Mouse (Mus musculus) Muller cell, postnatal 12 days (primary cell): ENCODE measurements around the gene Bbs9.
A peak's percentile ranks its signal among the peaks of the same experiment; 100 is the strongest.

ENCODE experiments used
- DNase-seq: peaks from one replicate; pipeline ENCODE4 v3.0.0-alpha.2; 2015; ENCODE audit errors: inconsistent ontology term

The Bbs9 gene

DNA sequence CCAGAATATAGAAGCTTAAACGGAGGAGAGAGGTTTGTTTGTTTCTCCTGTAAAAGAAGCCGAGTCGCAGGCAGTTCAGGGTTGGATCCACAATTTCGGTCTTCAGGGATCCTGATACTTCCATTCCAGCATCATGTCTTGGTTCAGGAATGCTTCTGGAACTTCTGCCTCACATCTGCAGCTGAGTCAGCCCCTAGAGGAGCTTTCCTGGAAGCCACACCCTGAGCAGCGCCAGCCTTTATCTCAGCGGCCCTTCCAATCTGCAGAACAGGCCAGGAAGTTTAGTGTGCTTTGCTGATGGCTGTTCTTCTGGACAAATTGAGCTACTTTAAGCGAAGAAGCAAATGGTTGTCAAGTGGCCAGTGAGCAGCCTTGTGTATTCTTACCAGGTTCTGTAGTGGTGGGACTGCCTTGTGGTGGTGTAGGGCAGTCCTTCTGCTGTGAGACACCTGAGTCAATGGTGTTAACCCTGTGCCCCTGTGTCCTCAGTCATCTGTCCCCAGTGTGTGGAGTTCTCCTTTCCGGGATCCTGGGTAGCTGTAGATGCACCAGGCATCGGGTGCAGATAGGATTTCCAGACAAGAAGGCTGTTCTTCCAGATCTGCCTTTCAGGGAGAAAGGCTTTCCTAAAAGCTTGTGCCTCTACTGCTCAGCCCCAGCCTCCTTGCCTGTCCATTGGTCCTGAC lies 157.4 kb downstream of the Bbs9 start:
- no peak for DNase-seq

DNA sequence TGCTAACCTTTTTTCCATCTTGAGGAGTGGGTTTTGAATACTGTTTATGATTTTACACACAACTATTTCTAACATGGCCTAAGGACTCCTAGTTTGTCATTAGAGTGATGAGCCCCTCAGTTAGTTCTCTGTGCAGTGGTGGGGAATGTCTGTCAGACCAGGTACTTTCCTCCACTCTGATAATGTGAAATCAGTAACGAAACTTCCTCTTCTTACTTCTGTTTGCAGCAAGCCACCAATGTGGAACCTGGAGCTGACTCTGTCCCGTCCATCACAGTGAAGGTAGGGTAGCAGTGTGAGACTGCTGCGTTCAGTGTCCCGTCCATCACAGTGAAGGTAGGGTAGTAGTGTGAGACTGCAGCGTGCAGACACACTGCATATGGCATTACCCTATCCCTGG lies 163.0 kb downstream of the Bbs9 start:
- no peak for DNase-seq

- no peak for DNase-seq
Observed at GRCm38 (mm10) chr9:22640683-22641431, 165.3 kb downstream of the Bbs9 start.

DNA sequence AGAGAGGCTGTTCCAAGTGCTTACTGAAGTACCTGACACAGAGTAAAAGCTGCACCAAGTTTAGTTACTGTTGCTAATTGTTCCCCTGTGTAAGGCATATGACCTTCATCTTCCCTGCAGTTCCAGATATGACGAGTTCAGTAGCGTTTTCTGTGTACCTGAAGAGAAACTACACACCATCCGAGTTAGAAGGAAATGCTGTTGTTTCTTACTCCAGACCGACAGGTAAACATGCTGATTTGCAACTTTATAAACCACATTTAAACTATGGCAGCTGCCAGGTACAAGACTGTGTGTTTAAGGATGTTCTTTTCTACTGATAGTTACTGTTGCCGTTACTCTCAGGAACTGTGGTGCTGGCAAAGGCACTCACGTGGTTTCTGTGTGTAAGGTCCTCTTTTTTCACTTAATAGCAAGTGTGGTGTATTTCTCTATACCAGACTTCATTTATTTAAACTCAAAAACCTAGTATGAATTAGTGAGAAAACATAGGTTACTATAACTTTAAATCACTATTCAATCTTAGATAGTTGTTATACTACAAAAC lies 170.4 kb downstream of the Bbs9 start:
- no peak for DNase-seq

- DNase-seq: no peak
Observed at GRCm38 (mm10) chr9:22646461-22646860, 170.9 kb downstream of the Bbs9 start.

GRCm38 (mm10) chr9:22648163-22648562 lies 172.6 kb downstream of the Bbs9 start:
- DNase-seq: no peak

DNA sequence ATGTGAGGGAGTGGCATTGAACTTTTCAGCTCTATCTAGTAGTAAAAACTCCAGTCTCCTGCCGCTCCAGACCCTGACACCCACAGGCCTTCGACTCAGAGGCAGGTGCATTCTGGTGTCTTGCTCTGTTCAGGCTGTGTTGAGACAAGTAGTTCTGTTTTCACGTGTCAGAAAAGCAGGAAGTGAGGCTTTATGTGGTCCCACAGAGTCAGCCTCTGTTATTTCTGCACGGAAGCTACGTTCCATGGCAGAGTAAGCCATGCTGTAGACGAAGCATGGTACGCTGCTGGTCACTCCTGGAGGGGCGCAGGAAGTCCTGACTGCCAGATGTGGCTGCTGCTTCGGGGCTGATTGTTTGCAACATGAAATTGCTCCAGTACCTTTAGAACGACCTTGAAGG lies 174.1 kb downstream of the Bbs9 start:
- DNase-seq: no peak

GRCm38 (mm10) chr9:22650781-22651180 lies 175.3 kb downstream of the Bbs9 start:
- DNase-seq: no peak

GRCm38 (mm10) chr9:22651619-22652018 lies 176.1 kb downstream of the Bbs9 start:
- no peak for DNase-seq

DNA sequence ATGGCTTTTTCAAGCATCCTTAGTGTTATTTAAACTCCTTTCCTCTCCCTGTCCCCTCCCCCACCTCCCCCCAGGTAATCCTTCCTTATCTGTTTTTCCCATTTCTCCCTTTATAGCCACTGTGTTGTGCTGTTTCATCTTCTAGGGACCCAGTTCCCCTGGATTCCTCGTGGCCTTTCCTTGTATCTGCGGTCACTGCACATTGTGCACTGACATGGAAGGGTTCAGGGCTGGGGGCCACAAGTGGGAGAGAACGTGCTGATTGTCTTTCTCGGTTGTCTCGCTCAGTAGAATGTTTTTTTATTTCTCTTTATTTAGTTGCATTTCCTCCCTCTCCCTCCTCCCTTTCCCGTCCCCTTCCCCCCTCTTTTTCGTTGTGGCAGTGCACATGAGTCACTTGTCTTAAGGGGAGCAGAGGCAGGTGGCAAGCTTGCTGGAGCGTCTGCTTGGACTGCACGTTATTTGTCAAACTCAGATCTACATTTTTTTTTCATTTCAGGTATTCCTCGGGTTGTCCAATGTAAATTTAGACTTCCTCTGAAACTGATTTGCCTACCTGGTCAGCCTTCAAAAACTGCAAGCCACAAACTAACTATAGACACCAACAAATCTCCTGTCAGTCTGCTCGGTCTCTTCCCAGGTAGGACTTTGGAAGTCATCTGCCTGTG lies 179.3 kb downstream of the Bbs9 start:
- DNase-seq: no peak

GRCm38 (mm10) chr9:22657216-22657615 lies 181.7 kb downstream of the Bbs9 start:
- no peak for DNase-seq

DNA sequence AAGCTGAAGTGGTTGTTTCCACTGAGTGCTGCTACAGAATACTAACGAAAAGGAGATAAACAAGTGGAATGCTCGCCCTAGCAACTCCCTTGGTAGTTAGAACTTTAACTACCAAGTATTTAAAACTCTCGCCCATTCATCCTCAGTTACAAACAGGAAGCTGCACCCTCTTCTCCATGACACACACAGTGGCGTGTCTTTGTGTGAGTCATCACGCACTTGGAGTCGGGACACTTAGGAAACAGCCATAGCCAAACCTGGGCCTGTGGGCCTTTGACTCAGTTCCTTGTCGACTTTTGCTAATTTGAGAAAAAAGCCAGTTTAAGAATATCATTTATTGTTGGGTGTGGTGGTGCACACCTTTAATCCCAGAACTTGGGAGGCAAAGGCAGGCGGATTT lies 189.6 kb downstream of the Bbs9 start:
- DNase-seq: no peak

- DNase-seq: no peak
Observed at GRCm38 (mm10) chr9:22672937-22673336, 197.4 kb downstream of the Bbs9 start.

DNA sequence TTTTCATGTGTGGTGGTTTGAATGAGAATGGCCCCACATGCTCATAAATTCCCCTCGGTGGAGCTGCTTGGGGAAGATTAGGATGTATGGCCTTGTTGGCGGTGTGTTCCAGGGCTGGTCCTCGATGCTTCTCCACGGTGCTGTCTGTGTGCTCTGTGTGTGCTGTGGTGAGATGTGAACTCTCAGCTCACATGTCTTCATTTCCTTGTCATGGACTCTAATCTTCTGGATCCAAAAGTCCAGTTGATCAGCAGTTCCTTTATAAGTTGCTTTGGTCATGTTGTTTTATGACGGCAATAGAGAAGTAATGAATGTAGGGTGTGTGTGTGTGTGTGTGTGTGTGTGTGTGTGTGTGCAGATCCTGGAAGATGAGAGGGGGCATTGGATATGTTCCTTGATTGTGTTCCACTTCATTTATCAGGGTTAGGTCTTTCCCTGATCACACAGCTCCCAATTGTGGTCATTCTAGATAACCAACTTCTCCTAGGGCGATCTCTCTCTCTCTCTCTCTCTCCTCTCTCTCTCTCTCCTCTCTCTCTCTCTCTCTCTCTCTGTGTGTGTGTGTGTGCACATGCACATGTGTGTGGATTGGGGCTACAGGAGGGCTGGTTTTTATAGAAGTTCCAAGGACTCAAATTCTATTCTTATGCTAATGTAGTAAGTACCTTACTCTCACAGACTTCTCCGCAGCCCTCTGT lies 201.8 kb downstream of the Bbs9 start:
- no peak for DNase-seq

GRCm38 (mm10) chr9:22677997-22678396 lies 202.5 kb downstream of the Bbs9 start:
- no peak for DNase-seq

- DNase-seq: no peak
Observed at GRCm38 (mm10) chr9:22678496-22678895, 203.0 kb downstream of the Bbs9 start.

- DNase-seq: no peak
Observed at GRCm38 (mm10) chr9:22679485-22679884, 204.0 kb downstream of the Bbs9 start.

DNA sequence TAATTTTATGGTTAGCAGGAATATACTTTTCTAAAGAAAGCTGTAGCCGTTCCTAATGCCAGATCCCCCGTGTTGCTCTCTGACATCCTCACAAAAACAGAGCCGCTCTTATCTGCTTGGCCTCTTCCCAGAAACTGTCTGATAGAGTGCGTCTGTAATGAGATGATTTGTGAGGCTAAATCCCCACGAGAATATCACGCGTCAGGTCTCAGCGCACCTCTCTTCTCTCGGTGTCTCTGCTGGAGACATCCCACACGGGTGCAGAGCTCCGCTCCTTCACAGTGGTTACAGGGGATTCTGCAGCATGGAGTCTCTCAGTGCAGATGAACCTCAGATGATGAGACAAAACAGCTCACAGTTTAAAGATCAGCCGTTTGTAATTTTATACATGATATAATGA lies 204.5 kb downstream of the Bbs9 start:
- no peak for DNase-seq

- DNase-seq: peak; percentile 15
Observed at GRCm38 (mm10) chr9:22680484-22680883, 205.0 kb downstream of the Bbs9 start.

DNA sequence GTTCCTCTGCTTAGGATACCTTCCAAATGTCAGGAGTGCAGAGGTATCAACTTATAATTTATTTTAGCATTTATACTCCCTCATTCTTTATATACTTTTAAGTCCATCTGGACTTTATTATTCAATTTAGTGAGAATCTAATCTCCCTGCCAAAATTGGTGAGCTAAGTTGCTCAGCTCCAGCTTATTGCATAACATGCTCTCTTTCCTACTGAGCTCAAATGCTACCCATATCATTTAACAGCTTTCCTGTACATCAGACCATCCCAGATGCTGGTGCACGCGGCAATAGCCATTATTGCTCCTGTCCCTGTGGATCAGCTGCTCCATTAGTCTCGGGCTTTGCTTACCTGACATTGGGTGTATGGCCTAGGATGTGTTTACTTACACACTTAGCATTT lies 208.3 kb downstream of the Bbs9 start:
- DNase-seq: no peak

DNA sequence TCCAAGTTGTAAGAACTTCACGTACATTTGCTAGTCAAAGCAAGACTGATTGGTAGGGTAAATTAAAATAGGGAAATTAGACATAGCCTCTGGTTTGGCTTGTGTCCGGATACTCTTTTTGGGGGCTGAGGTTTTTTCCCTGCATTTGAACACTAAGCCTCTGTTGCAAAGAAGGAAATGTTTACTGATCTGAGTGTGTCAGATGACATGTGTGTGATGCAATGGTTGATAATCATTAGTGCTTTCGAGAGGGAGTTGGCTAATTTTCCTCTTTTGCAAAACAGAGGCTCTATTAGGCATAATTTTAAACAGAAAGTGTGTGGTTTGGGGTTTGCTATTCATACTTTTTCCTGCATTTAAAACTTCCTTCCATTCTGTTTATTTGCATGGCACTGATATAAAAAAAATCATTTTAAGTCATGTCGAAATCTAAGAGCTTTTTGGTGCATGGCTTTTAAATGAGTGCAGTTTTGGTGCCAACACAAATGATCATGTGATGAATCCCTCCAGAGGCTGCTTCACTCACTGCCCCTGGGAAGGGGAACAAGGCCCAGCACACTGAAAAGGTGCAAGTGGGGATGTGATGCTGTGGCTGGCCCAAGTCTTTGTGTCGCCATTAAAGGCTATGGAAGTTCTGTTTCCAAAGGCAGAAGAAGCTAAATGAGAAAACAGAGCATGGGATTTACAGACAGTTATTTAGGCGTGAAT lies 211.4 kb downstream of the Bbs9 start:
- DNase-seq: no peak
